Mouse (Mus musculus) MEL (cell line): Measurements from ENCODE around the gene Grb2. TPM values are rescaled to one million over a fixed set of nuclear protein-coding genes. Genes with fewer than 3 reads are reported as not detected.

ENCODE experiments used
- DNase-seq: peaks from one replicate; pipeline ENCODE4 v3.0.0; 2011; ENCODE audit warnings: low read depth, low spot score
- H3K27ac ChIP-seq: 2 replicates; pipeline ENCODE4 v1.5.1; 2012; ENCODE audit warnings: low read depth, mild to moderate bottlenecking, control low read depth, low read length, moderate library complexity; ENCODE audit not compliant: control insufficient read depth
- H3K27me3 ChIP-seq, 2 experiments: fragments of 150-350 bp in 1 of 2; sonication (generic) in 1 of 2; 2 replicates each; pipeline ENCODE4 v1.6.1; 2012; ENCODE audit warnings: low read length in 2 of 2, mild to moderate bottlenecking in 2 of 2, improper control_type of control experiment in 1 of 2, moderate library complexity in 1 of 2; ENCODE audit not compliant: insufficient read depth in 2 of 2, control insufficient read depth in 1 of 2
- H3K36me3 ChIP-seq, 2 experiments: 2 replicates each; pipeline ENCODE4 v1.6.1; 2012 to 2014; ENCODE audit warnings: low read length in 2 of 2, improper control_type of control experiment in 1 of 2, inconsistent platforms in 1 of 2, mild to moderate bottlenecking in 1 of 2; ENCODE audit not compliant: insufficient read depth in 2 of 2, control insufficient read depth in 1 of 2
- H3K4me1 ChIP-seq, 2 experiments: fragments of 150-350 bp in 1 of 2; sonication (generic) in 1 of 2; 2 replicates each; pipeline ENCODE4 v1.6.1; 2012; ENCODE audit warnings: low read length in 2 of 2, improper control_type of control experiment in 1 of 2, mild to moderate bottlenecking in 1 of 2; ENCODE audit not compliant: insufficient read depth in 2 of 2, control insufficient read depth in 1 of 2
- H3K4me3 ChIP-seq, 2 experiments: fragments of 150-350 bp in 1 of 2; sonication (generic) in 1 of 2; 2 replicates each; pipeline ENCODE4 v1.5.1; 2012; ENCODE audit warnings: low read depth in 2 of 2, low read length in 2 of 2, mild to moderate bottlenecking in 2 of 2, moderate library complexity in 2 of 2, control low read depth in 1 of 2, improper control_type of control experiment in 1 of 2; ENCODE audit not compliant: control insufficient read depth in 1 of 2, insufficient read depth in 1 of 2
- H3K79me2 ChIP-seq: 2 replicates; pipeline ENCODE4 v1.6.1; 2012; ENCODE audit warnings: mild to moderate bottlenecking, low read length, moderate library complexity; ENCODE audit not compliant: control insufficient read depth, poor library complexity, insufficient read depth
- H3K9ac ChIP-seq: 2 replicates; pipeline ENCODE4 v1.6.1; 2012; ENCODE audit warnings: low read depth, mild to moderate bottlenecking, control low read depth, low read length, moderate library complexity; ENCODE audit not compliant: control insufficient read depth, poor library complexity, severe bottlenecking
- H3K9me3 ChIP-seq: fragments of 150-350 bp; sonication (generic); replicated peaks from 2 replicates; pipeline ENCODE4 v1.6.1; 2012; ENCODE audit warnings: mild to moderate bottlenecking, low read length, improper control_type of control experiment, moderate library complexity; ENCODE audit not compliant: insufficient read depth
- BHLHE40 ChIP-seq: IDR thresholded peaks from 2 replicates; pipeline ENCODE4 v1.6.1; 2012; ENCODE audit warnings: low read depth, mild to moderate bottlenecking, inconsistent platforms, low read length, improper control_type of control experiment, borderline replicate concordance
- CHD1 ChIP-seq: IDR thresholded peaks from 2 replicates; pipeline ENCODE4 v1.6.1; 2012; ENCODE audit warnings: low read depth, mild to moderate bottlenecking, inconsistent platforms, low read length, improper control_type of control experiment
- CHD2 ChIP-seq: IDR thresholded peaks from 2 replicates; pipeline ENCODE4 v1.6.1; 2011; ENCODE audit warnings: low read length, improper control_type of control experiment
- ELF1 ChIP-seq: IDR thresholded peaks from 2 replicates; pipeline ENCODE4 v1.6.1; 2014; ENCODE audit warnings: low read depth, mild to moderate bottlenecking, inconsistent platforms, low read length, improper control_type of control experiment, moderate library complexity
- EP300 ChIP-seq, 2 experiments: IDR thresholded peaks; 2 replicates each; pipeline ENCODE4 v1.6.1; 2011; ENCODE audit warnings: improper control_type of control experiment in 2 of 2, low read length in 2 of 2, low read depth in 1 of 2, mild to moderate bottlenecking in 1 of 2
- ETS1 ChIP-seq: IDR thresholded peaks from 2 replicates; pipeline ENCODE4 v1.6.1; 2012; ENCODE audit warnings: low read depth, mild to moderate bottlenecking, inconsistent platforms, low read length, improper control_type of control experiment, moderate library complexity
- GABPA ChIP-seq: IDR thresholded peaks from 2 replicates; pipeline ENCODE4 v1.6.1; 2012; ENCODE audit warnings: low read depth, mild to moderate bottlenecking, inconsistent platforms, low read length, improper control_type of control experiment, moderate library complexity
- GATA1 ChIP-seq: IDR thresholded peaks from 2 replicates; pipeline ENCODE4 v1.6.1; 2011; ENCODE audit warnings: low read depth, low read length, improper control_type of control experiment
- HCFC1 ChIP-seq: IDR thresholded peaks from 2 replicates; pipeline ENCODE4 v1.6.1; 2012; ENCODE audit warnings: low read depth, mild to moderate bottlenecking, inconsistent platforms, low read length, improper control_type of control experiment, moderate library complexity
- JUND ChIP-seq: IDR thresholded peaks from 2 replicates; pipeline ENCODE4 v1.6.1; 2011; ENCODE audit warnings: low read depth, mild to moderate bottlenecking, improper control_type of control experiment, low read length
- MAFK ChIP-seq: IDR thresholded peaks from 2 replicates; pipeline ENCODE4 v1.6.1; 2011; ENCODE audit warnings: low read depth, mild to moderate bottlenecking, low read length, improper control_type of control experiment, borderline replicate concordance
- MAX ChIP-seq: IDR thresholded peaks from 2 replicates; pipeline ENCODE4 v1.6.1; 2011; ENCODE audit warnings: low read length, improper control_type of control experiment
- MAZ ChIP-seq: IDR thresholded peaks from 2 replicates; pipeline ENCODE4 v1.6.1; 2012; ENCODE audit warnings: low read depth, mild to moderate bottlenecking, inconsistent platforms, low read length, improper control_type of control experiment
- MEF2A ChIP-seq: IDR thresholded peaks from 2 replicates; pipeline ENCODE4 v1.6.1; 2014; ENCODE audit warnings: low read depth, mild to moderate bottlenecking, inconsistent platforms, low read length, improper control_type of control experiment; ENCODE audit not compliant: poor library complexity, insufficient replicate concordance, severe bottlenecking; ENCODE audit errors: extremely low read depth
- MXI1 ChIP-seq: IDR thresholded peaks from 2 replicates; pipeline ENCODE4 v1.6.1; 2011; ENCODE audit warnings: mild to moderate bottlenecking, low read depth, low read length, improper control_type of control experiment
- NRF1 ChIP-seq: IDR thresholded peaks from 2 replicates; pipeline ENCODE4 v1.6.1; 2014; ENCODE audit warnings: low read depth, mild to moderate bottlenecking, inconsistent platforms, low read length, improper control_type of control experiment, moderate library complexity; ENCODE audit not compliant: poor library complexity, insufficient read depth, severe bottlenecking
- POLR2AphosphoS2 ChIP-seq: IDR thresholded peaks from 2 replicates; pipeline ENCODE4 v1.6.1; 2011; ENCODE audit warnings: low read length, improper control_type of control experiment
- POLR2AphosphoS5 ChIP-seq: IDR thresholded peaks from 2 replicates; pipeline ENCODE4 v1.6.1; 2012; ENCODE audit warnings: low read depth, borderline replicate concordance, mild to moderate bottlenecking, inconsistent platforms, low read length, moderate library complexity, mixed read lengths
- RAD21 ChIP-seq: IDR thresholded peaks from 2 replicates; pipeline ENCODE4 v1.6.1; 2011; ENCODE audit warnings: mild to moderate bottlenecking, low read depth, low read length, improper control_type of control experiment
- RCOR1 ChIP-seq: IDR thresholded peaks from 2 replicates; pipeline ENCODE4 v1.6.1; 2012; ENCODE audit warnings: low read depth, mild to moderate bottlenecking, inconsistent platforms, low read length, improper control_type of control experiment
- SMC3 ChIP-seq: IDR thresholded peaks from 2 replicates; pipeline ENCODE4 v1.6.1; 2011; ENCODE audit warnings: low read depth, low read length, improper control_type of control experiment
- TAL1 ChIP-seq: IDR thresholded peaks from 2 replicates; pipeline ENCODE4 v1.6.1; 2012; ENCODE audit warnings: mild to moderate bottlenecking, inconsistent platforms, low read length, moderate library complexity, mixed read lengths
- TBP ChIP-seq: IDR thresholded peaks from 2 replicates; pipeline ENCODE4 v1.8.0; 2011; ENCODE audit warnings: low read depth, low read length, improper control_type of control experiment
- TCF12 ChIP-seq: IDR thresholded peaks from 2 replicates; pipeline ENCODE4 v1.6.1; 2014; ENCODE audit warnings: low read depth, mild to moderate bottlenecking, inconsistent platforms, low read length, improper control_type of control experiment, moderate library complexity
- UBTF ChIP-seq: IDR thresholded peaks from 2 replicates; pipeline ENCODE4 v1.6.1; 2012; ENCODE audit warnings: low read depth, mild to moderate bottlenecking, inconsistent platforms, low read length, improper control_type of control experiment, moderate library complexity, borderline replicate concordance; ENCODE audit not compliant: insufficient read depth
- USF1 ChIP-seq: IDR thresholded peaks from 2 replicates; pipeline ENCODE4 v1.6.1; 2014; ENCODE audit warnings: low read depth, mild to moderate bottlenecking, inconsistent platforms, low read length, improper control_type of control experiment, moderate library complexity
- USF2 ChIP-seq, 2 experiments: IDR thresholded peaks; 2 replicates each; pipeline ENCODE4 v1.6.1; 2011 to 2012; ENCODE audit warnings: improper control_type of control experiment in 2 of 2, low read length in 2 of 2, borderline replicate concordance in 1 of 2, inconsistent platforms in 1 of 2, low read depth in 1 of 2, mild to moderate bottlenecking in 1 of 2; ENCODE audit not compliant: insufficient read depth in 1 of 2
- ZC3H11A ChIP-seq: IDR thresholded peaks from 2 replicates; pipeline ENCODE4 v1.6.1; 2012; ENCODE audit warnings: low read depth, mild to moderate bottlenecking, inconsistent platforms, low read length, improper control_type of control experiment
- ZKSCAN1 ChIP-seq: IDR thresholded peaks from 2 replicates; pipeline ENCODE4 v1.6.1; 2012; ENCODE audit warnings: low read depth, mild to moderate bottlenecking, inconsistent platforms, low read length, improper control_type of control experiment, moderate library complexity
- ZMIZ1 ChIP-seq: IDR thresholded peaks from 2 replicates; pipeline ENCODE4 v1.6.1; 2012; ENCODE audit warnings: low read depth, mild to moderate bottlenecking, inconsistent platforms, low read length, improper control_type of control experiment, moderate library complexity
- ZNF384 ChIP-seq: IDR thresholded peaks from 2 replicates; pipeline ENCODE4 v1.6.1; 2012; ENCODE audit warnings: low read depth, mild to moderate bottlenecking, inconsistent platforms, low read length, improper control_type of control experiment
- polyA plus RNA-seq, 2 experiments: library from polyadenylated mRNA; stranded (reverse) in 1 of 2; unstranded in 1 of 2; fragments of >175 nt in 1 of 2; fragments of >200 nt in 1 of 2; gene quantifications; 2 replicates each; pipeline versions ENCODE4 v1.2.1 to v1.2.4; 2012; ENCODE audit warnings: low replicate concordance in 2 of 2, low read depth in 1 of 2; ENCODE audit not compliant: insufficient read length in 2 of 2, insufficient read depth in 1 of 2, missing spikeins in 1 of 2
- total RNA-seq: library from RNA; depleted of rRNA; stranded (reverse); fragments of 300-350 nt; gene quantifications from 2 replicates; pipeline ENCODE4 v1.2.3, GENCODE M21; 2012

The Grb2 gene
- total and polyA plus RNA-seq, 3 experiments: 75.3 to 261 TPM; not detected in 1

DNA sequence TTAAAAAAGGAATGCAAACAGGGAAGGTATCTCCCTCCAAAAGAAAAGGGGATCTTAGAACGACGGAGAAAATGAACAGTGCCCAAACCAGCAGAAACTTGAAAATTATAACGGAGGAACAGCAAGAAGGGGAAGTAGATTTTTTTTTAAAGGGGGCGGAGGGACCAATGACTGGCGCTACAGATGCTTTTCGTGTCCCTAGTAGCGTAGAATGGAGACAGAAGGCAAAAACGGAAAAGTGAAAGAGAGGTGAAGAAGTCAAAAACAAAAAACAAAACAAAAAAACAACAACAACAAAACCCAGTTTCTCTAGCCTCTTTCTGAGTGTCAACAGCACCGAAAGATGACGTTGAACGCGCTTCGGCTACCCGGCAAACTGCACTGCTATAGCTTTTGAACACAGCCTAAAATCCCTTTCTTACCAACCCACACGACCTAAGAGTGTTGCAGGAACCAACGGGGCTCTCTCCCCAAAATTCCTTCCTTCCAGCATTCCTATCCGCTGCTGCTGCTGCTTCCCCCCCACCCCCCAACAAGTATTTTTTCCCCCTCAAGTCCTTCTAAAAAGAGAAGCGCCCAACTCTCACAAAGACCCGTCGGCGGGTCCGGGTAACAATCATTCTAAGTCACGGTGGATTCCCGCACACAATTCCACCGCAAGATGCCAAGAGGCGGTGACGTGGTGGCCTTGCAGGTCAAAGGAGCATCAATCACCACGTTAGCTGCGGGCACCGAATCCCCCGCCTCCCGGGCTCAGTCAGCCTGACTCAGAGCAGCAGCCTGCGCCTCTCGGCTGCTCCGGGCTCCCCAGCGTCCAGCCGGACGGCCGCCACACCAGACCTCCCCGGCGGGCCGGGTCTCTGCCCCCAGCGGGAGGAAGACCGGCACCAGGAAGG is 836 bp downstream of the Grb2 start (continued):
- TF ChIP-seq ZMIZ1 (no peak), MEF2A (no peak), JUND (peak; percentile 39; the same call in 1 of the 2 replicates), SMC3 (no peak), ZNF384 (peak; percentile 99), RAD21 (no peak), USF1 (no peak), POLR2AphosphoS2 (no peak), MAX (peak; percentile 32; the same call in 1 of the 2 replicates), POLR2AphosphoS5 (no peak), TAL1 (no peak), CHD2 (no peak; the same call in 1 of the 2 replicates), MAFK (no peak), GATA1 (no peak), USF2 (IDR thresholded peaks at IDR 0.05; ENCODE audit: borderline replicate concordance in 1 of 2, insufficient read depth in 1 of 2, low read depth in 1 of 2, low read length in 2 of 2) (no peak), MAZ (0 out of 2 replicates have a peak, but pooled peaks have one; percentile 47), ETS1 (peak; percentile 64), ZC3H11A (no peak), HCFC1 (peak; percentile 53; the same call in 1 of the 2 replicates)

DNA sequence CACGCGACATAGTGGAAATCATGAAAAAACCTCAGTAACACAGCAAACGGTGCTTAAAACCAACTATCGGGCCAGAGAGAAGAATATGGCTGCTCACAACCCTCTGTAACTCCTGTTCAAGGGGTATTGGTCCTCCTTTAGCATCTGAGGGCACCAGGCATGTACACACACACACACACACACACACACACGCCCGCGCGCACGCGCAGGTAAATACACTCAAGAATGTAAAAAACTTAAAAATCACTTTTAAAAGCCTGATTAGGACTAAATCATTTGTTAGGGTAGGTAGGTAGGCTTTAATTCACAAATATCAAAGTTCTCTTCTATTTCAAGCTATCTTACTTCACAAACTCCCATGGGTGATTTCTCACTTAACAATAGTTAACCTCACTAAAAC is 1.8 kb downstream of the Grb2 start:
- Histone ChIP-seq H3K27ac (peak overlapping the region; percentile 94), H3K9ac (peak overlapping the region; percentile 96), H3K79me2 (peaks cover 88% of the 10 kb centered on the region), H3K36me3 (peaks cover 14 to 40% of the 10 kb centered on the region in 2 experiments), H3K4me3 (peak overlapping the region; percentile 77 to 97), H3K27me3 (no peaks in the 10 kb centered on the region), H3K4me1 (peaks cover 12 to 44% of the 10 kb centered on the region in 2 experiments), H3K9me3 (no peaks in the 10 kb centered on the region)
- DNase-seq: peak; percentile 50
- TF ChIP-seq TBP (no peak), ZKSCAN1 (no peak), ELF1 (no peak), POLR2AphosphoS5 (no peak), JUND (no peak), CHD1 (peak; percentile 77; the same call in 1 of the 2 replicates), UBTF (no peak), RCOR1 (no peak), MAX (no peak), BHLHE40 (no peak), ETS1 (no peak), MXI1 (peak; percentile 19; the same call in 1 of the 2 replicates), ZNF384 (no peak), EP300 (IDR thresholded peaks at IDR 0.05; ENCODE audit: low read depth in 1 of 2, low read length in 2 of 2) (no peak), TCF12 (no peak), NRF1 (peak; percentile 63), TAL1 (no peak), GABPA (no peak)
